Mouse (Mus musculus): ENCODE measurements around the gene Nr2c1. TPM values are rescaled to one million over a fixed set of nuclear protein-coding genes. Genes with fewer than 3 reads are reported as not detected.

Nr2c1 gene
- polyA plus RNA-seq (2014; fragmentation: Nextera tagmentation; extraction: Ambion mirVana) = 7.0 and 8.0 TPM in 2 replicates

DNA sequence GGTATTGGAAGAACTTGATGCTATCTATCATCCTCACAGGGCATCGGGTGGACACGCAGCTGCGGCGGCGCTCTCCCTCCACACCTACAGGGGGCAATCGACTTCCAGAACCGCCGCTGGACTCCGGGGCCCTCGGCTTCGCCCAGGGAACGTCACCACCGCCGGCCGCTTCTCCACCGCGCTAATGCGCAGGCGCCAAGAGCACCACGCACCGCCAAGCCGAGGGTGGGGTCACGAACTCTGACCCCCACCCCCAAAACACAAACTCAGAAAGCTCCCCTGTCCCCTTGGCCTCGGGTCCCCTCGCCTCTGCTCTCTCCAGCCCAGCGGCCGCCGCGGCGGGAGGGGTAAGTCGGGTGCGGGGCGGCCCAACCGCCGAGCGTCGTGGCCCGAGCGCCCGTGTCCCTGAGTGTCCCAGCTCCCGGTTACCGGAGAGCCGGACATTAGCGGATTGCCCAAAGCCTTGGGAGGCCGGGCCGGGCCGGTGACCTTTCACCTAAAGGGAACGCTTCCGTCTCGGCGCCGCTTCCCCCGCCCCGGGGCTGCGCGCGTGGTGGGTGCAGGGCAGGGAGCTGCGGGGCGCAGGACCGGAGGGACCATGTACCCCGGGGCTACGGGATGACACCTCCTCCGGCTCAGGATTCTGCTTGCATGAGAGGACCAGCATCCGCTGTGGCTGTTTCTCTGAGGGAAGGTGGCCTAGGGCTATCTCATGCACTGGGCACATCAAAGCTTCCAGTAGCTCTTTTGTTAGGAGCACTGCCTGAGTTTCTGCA lies at the start of gene Nr2c1:
Gene Nr2c1 (plus strand): TSS at position 268 of the 776 bp plus-strand sequence.
- peak within 1 kb of the TSS; percentile 85 for H3K9ac ChIP-seq
- H3K9me3 ChIP-seq (ENCODE audit: control insufficient read depth, low read length) = no peaks in the 10 kb centered on the region
- peak; percentile 91 for ATAC-seq (ENCODE audit: low FRiP score)
- peak within 1 kb of the TSS; percentile 49 for H3K4me2 ChIP-seq (replicated peaks)
- no peaks in the 10 kb centered on the region for H3K27me3 ChIP-seq (ENCODE audit: control insufficient read depth, insufficient read depth, low read length)
- H3K27ac ChIP-seq = peak within 1 kb of the TSS; percentile 72
- H3K4me1 ChIP-seq (replicated peaks; ENCODE audit: control insufficient read depth, insufficient read depth, low read length) = peaks cover 15% of the 10 kb centered on the region
- DNase-seq (ENCODE audit: low spot score) = peak; percentile 90
- H3K4me3 ChIP-seq (replicated peaks; ENCODE audit: low read length) = peak within 1 kb of the TSS; percentile 73
- WGBS = under 1% methylated on average over 64 of the region's 64 CpGs
- no peaks in the 10 kb centered on the region for H3K36me3 ChIP-seq (replicated peaks; ENCODE audit: control insufficient read depth, insufficient read depth)

DNA sequence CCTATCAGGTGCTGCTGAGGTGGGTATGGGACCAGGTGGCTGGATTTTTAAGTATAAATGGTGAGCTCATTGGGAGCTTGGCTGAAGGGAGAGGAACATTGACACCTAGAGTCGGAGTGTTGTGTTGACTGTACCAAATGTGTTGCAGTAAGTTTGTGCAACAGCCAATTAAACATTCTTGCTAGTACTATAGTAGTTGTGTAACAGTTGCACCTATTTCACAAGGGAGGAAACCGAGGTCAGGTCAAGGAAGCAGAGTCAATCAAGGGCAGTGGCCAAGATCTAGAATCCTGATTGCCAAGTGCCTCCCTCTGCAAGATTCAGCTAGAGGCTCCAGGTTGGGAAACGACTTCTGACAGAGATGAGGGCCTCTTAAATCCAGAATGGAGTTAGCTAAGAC lies 49.7 kb upstream of the Nr2c1 start:
- Histone ChIP-seq H3K4me1 (replicated peaks; ENCODE audit: control insufficient read depth, insufficient read depth, low read length) (no peaks in the 10 kb centered on the region), H3K27me3 (ENCODE audit: control insufficient read depth, insufficient read depth, low read length) (no peaks in the 10 kb centered on the region), H3K9ac (no peak overlapping the region), H3K4me2 (replicated peaks) (no peak overlapping the region), H3K27ac (no peak overlapping the region), H3K4me3 (replicated peaks; ENCODE audit: low read length) (no peak overlapping the region), H3K36me3 (replicated peaks; ENCODE audit: control insufficient read depth, insufficient read depth) (0 out of 2 replicates have a peak, but pooled peaks cover 5% of the 10 kb centered on the region), H3K9me3 (ENCODE audit: control insufficient read depth, low read length) (no peaks in the 10 kb centered on the region)
- 88% methylated on average over 3 of the region's 3 CpGs for WGBS
- ATAC-seq (ENCODE audit: low FRiP score) (no peak), DNase-seq (ENCODE audit: low spot score) (no peak)

DNA sequence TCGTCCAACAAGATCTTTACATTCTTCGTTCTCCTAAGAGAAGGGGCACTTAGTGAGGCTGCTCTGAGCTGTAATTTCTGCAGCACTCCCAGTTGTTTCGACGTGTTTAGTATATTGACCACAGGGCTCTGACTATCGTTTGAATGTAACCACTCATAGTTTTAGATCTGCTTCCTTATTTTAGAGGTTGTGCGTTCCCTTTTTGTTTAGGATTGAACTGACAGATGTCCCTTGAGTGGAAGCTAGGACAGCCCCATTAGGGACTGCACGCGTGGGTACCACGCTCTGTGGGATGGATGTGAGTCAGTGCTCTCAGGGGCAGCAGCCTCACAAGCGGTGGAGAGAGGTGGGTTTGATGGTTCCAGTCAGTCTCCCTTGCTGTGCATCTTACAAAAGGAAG lies 42.3 kb upstream of the Nr2c1 start:
- ATAC-seq (ENCODE audit: low FRiP score) (no peak), DNase-seq (ENCODE audit: low spot score) (no peak)
- Histone ChIP-seq H3K4me1 (replicated peaks; ENCODE audit: control insufficient read depth, insufficient read depth, low read length) (no peaks in the 10 kb centered on the region), H3K36me3 (replicated peaks; ENCODE audit: control insufficient read depth, insufficient read depth) (no peaks in the 10 kb centered on the region; the same call in 1 of the 2 replicates), H3K9me3 (ENCODE audit: control insufficient read depth, low read length) (no peaks in the 10 kb centered on the region), H3K4me3 (replicated peaks; ENCODE audit: low read length) (no peak overlapping the region), H3K9ac (no peak overlapping the region), H3K4me2 (replicated peaks) (no peak overlapping the region), H3K27ac (no peak overlapping the region), H3K27me3 (ENCODE audit: control insufficient read depth, insufficient read depth, low read length) (no peaks in the 10 kb centered on the region)
- 91% methylated on average over 10 of the region's 10 CpGs for WGBS

DNA sequence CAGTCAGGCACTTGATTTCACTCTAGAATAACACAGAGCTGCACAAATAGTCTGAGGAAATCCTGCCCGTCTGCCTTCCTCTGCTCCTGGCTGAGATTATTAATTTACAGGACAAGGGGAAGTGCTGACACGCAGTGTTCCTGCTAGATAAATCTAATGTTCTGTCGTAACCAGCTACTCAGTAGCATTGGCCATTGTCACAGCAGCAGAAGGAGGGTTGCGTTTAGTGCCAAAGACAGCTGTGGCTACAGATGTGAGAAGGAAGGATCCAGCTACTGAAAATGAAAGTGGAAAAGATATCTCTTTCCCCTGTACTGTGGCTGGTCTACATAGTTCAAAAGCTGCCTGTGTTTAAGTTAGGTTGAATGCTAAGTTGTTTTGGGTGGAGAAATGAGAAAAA lies 40.7 kb upstream of the Nr2c1 start:
- Histone ChIP-seq H3K4me2 (replicated peaks) (no peak overlapping the region), H3K36me3 (replicated peaks; ENCODE audit: control insufficient read depth, insufficient read depth) (no peaks in the 10 kb centered on the region; the same call in 1 of the 2 replicates), H3K9me3 (ENCODE audit: control insufficient read depth, low read length) (no peaks in the 10 kb centered on the region), H3K27ac (no peak overlapping the region), H3K4me3 (replicated peaks; ENCODE audit: low read length) (no peak overlapping the region), H3K9ac (no peak overlapping the region), H3K27me3 (ENCODE audit: control insufficient read depth, insufficient read depth, low read length) (no peaks in the 10 kb centered on the region), H3K4me1 (replicated peaks; ENCODE audit: control insufficient read depth, insufficient read depth, low read length) (no peaks in the 10 kb centered on the region)
- ATAC-seq (ENCODE audit: low FRiP score) (no peak), DNase-seq (ENCODE audit: low spot score) (no peak)
- 74% methylated on average over 4 of the region's 4 CpGs for WGBS

DNA sequence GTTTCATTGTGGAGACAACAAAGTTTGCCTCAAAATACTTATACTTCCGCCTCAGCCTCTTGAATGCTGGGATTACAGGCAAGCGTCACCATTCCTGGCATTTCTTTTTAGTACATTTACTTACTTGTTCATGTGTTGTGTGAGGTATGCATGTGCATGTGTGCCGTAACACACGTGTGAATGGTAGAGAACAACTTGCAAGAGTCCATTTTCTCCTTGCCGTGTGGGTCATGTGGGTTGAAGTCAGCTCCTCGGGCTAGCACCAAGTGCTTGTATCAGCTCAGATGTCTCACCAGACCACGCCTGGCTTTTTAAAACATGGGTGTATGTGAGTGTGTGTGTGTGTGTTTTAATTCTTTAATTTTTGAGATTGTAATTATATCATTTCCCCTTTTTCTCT lies 40.2 kb upstream of the Nr2c1 start:
- H3K9me3 ChIP-seq (ENCODE audit: control insufficient read depth, low read length) = no peaks in the 10 kb centered on the region
- ATAC-seq (ENCODE audit: low FRiP score) = no peak
- H3K27me3 ChIP-seq (ENCODE audit: control insufficient read depth, insufficient read depth, low read length) = no peaks in the 10 kb centered on the region
- no peak overlapping the region for H3K4me2 ChIP-seq (replicated peaks)
- DNase-seq (ENCODE audit: low spot score) = no peak
- no peaks in the 10 kb centered on the region; the same call in 1 of the 2 replicates for H3K36me3 ChIP-seq (replicated peaks; ENCODE audit: control insufficient read depth, insufficient read depth)
- no peak overlapping the region for H3K9ac ChIP-seq
- 96% methylated on average over 7 of the region's 7 CpGs for WGBS
- no peak overlapping the region for H3K4me3 ChIP-seq (replicated peaks; ENCODE audit: low read length)
- H3K4me1 ChIP-seq (replicated peaks; ENCODE audit: control insufficient read depth, insufficient read depth, low read length) = no peaks in the 10 kb centered on the region
- H3K27ac ChIP-seq = no peak overlapping the region

DNA sequence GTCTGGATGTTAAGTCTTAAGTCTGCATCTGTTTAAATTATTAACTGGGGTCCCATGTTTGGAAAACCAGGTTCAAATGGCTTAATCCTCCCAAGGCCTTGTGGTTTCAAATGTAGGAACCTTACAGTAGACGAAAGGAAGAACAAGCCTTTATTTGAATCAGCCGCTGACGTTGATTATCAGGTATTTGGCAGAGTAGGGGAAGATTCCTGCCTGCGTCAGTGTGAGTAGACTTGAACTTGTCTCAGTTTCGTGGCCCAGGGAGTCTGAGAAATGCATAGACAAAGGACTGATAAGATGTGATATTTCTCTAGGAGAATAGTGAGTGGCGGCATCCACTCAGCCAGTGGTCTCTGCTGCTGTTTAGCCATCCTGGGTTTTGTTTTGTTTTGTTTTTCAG lies 39.0 kb upstream of the Nr2c1 start:
- DNase-seq (ENCODE audit: low spot score) (no peak), ATAC-seq (ENCODE audit: low FRiP score) (no peak)
- Histone ChIP-seq H3K9me3 (ENCODE audit: control insufficient read depth, low read length) (no peaks in the 10 kb centered on the region), H3K27ac (no peak overlapping the region), H3K4me3 (replicated peaks; ENCODE audit: low read length) (no peak overlapping the region), H3K4me1 (replicated peaks; ENCODE audit: control insufficient read depth, insufficient read depth, low read length) (no peaks in the 10 kb centered on the region), H3K9ac (no peak overlapping the region), H3K36me3 (replicated peaks; ENCODE audit: control insufficient read depth, insufficient read depth) (no peaks in the 10 kb centered on the region; the same call in 1 of the 2 replicates), H3K27me3 (ENCODE audit: control insufficient read depth, insufficient read depth, low read length) (no peaks in the 10 kb centered on the region), H3K4me2 (replicated peaks) (no peak overlapping the region)
- 93% methylated on average over 6 of the region's 6 CpGs for WGBS

DNA sequence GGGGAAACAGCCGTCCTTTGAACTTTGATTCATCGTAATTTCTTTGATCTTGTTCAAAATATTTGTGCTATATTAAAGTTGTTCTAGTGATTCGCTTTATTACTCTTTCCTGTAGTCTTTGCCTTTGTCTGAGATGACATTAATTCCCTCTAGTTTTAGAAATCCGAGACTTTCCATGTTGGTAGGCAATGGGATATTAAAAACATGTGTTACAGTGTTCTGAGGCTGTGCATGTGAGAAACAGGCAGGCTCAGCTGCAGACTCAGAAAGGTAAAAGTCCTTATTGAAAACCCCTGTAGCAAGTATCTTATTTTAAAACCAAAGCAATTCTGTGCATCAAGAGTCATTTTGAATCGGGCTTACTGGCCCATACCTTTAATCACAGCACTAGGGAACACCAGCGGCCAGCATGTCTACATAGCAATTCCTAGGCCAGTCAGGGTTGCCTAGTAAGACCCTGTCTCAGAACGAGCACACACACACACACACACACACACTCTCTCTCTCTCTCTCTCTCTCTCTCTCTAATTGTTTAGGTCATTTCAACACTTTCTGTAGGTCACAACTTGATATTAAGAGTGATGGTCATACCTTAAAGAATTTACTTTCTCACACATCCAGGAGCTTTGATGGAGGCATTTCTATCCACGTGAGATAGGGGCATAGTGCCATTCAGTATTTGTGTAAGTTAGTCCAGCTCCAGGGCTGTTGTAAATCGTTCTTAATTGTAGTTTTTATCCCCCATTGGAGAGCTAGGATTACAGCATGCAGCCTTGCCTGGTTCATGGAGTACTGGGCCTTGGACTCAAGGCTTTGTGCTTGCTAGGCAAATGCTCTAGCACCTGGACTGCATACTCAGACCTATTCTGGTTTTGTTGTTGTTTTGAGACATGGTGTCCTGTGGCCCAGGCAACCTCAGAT lies 36.7 kb upstream of the Nr2c1 start:
- Histone ChIP-seq H3K4me3 (replicated peaks; ENCODE audit: low read length) (no peak overlapping the region), H3K4me2 (replicated peaks) (no peak overlapping the region), H3K27ac (no peak overlapping the region), H3K36me3 (replicated peaks; ENCODE audit: control insufficient read depth, insufficient read depth) (no peaks in the 10 kb centered on the region), H3K4me1 (replicated peaks; ENCODE audit: control insufficient read depth, insufficient read depth, low read length) (no peaks in the 10 kb centered on the region), H3K9ac (no peak overlapping the region), H3K27me3 (ENCODE audit: control insufficient read depth, insufficient read depth, low read length) (no peaks in the 10 kb centered on the region), H3K9me3 (ENCODE audit: control insufficient read depth, low read length) (no peaks in the 10 kb centered on the region)
- ATAC-seq (ENCODE audit: low FRiP score) (no peak), DNase-seq (ENCODE audit: low spot score) (no peak)
- 85% methylated on average over 9 of the region's 9 CpGs for WGBS

DNA sequence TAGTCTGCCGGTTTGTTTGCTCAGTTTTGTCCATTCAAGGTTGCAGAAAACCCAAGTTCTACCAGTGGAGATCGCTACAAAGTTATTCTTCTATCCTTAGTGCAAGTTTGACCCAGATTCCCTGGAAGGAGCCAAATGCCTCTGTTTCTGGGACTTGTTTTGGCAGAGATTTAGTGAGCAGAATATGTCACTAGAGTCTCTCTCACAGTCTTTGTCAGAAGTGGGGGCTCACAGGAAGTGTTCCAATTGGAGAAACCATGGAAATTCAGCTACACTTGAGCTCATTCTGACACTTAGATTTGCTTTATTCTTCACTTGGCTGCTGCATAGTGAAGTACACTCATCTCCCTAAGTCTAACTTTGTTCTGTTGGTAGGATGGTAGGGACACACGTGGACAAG lies 35.6 kb upstream of the Nr2c1 start:
- DNase-seq (ENCODE audit: low spot score) = no peak
- Histone ChIP-seq H3K4me3 (replicated peaks; ENCODE audit: low read length) (no peak overlapping the region), H3K27ac (no peak overlapping the region), H3K9ac (no peak overlapping the region), H3K36me3 (replicated peaks; ENCODE audit: control insufficient read depth, insufficient read depth) (no peaks in the 10 kb centered on the region), H3K4me1 (replicated peaks; ENCODE audit: control insufficient read depth, insufficient read depth, low read length) (no peaks in the 10 kb centered on the region), H3K27me3 (ENCODE audit: control insufficient read depth, insufficient read depth, low read length) (no peaks in the 10 kb centered on the region), H3K9me3 (ENCODE audit: control insufficient read depth, low read length) (no peaks in the 10 kb centered on the region), H3K4me2 (replicated peaks) (no peak overlapping the region)
- no peak for ATAC-seq (ENCODE audit: low FRiP score)
- 83% methylated on average over 3 of the region's 3 CpGs for WGBS

DNA sequence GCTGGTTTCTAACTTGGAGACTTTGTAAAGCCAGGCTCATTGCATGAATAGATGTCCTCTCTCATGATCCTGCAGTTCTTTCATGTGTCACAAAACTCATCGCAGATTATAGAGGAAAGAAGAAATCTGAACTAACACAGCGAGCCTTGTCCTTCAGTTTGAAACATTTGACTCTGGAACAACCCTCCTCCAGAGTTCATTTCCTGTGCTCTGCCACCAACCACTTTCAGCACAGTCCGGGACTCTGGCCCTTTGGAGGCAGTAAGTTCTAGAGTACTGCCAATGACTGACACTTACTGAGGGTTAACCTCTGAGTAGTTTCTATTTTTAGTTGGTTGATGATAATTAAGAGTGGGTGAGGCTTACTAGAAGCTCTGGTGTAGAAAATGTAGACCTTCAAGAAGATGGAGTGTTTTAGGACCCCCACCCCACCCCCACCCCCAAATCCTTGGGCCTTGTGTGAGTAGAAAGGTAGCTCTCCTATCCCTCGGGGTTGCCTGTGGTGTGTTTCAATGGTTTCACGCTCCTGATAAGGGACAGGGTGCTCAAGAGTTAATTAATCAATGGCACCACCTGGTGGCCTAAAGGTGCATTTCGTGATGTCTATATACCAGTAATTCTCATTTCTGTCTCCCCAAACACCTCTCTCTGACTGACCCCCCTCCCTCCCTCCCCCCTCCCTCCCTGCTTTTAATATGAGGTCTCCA lies 31.8 kb upstream of the Nr2c1 start:
- Histone ChIP-seq H3K27me3 (ENCODE audit: control insufficient read depth, insufficient read depth, low read length) (no peaks in the 10 kb centered on the region), H3K36me3 (replicated peaks; ENCODE audit: control insufficient read depth, insufficient read depth) (no peaks in the 10 kb centered on the region), H3K9ac (no peak overlapping the region), H3K4me1 (replicated peaks; ENCODE audit: control insufficient read depth, insufficient read depth, low read length) (no peaks in the 10 kb centered on the region), H3K9me3 (ENCODE audit: control insufficient read depth, low read length) (no peaks in the 10 kb centered on the region), H3K4me2 (replicated peaks) (no peak overlapping the region), H3K4me3 (replicated peaks; ENCODE audit: low read length) (no peak overlapping the region), H3K27ac (no peak overlapping the region)
- 38% methylated on average over 6 of the region's 6 CpGs for WGBS
- DNase-seq (ENCODE audit: low spot score) = peak; percentile 88
- peak; percentile 81 for ATAC-seq (ENCODE audit: low FRiP score)
